Mouse (Mus musculus): ENCODE measurements around the gene Oxt.

- no peak for TF ChIP-seq CTCF (IDR thresholded peaks at IDR 0.05; ENCODE audit: extremely low read depth, insufficient read depth, insufficient read length, insufficient replicate concordance)
- TF ChIP-seq POLR2A (IDR thresholded peaks at IDR 0.05; ENCODE audit: low read depth, low read length): no peak
These were observed 3.8 kb downstream of the Oxt start for GRCm38 (mm10) chr2:130579791-130580190.
